Mouse (Mus musculus): ENCODE data around the gene Ly6g6c.

Ly6g6c gene

DNA sequence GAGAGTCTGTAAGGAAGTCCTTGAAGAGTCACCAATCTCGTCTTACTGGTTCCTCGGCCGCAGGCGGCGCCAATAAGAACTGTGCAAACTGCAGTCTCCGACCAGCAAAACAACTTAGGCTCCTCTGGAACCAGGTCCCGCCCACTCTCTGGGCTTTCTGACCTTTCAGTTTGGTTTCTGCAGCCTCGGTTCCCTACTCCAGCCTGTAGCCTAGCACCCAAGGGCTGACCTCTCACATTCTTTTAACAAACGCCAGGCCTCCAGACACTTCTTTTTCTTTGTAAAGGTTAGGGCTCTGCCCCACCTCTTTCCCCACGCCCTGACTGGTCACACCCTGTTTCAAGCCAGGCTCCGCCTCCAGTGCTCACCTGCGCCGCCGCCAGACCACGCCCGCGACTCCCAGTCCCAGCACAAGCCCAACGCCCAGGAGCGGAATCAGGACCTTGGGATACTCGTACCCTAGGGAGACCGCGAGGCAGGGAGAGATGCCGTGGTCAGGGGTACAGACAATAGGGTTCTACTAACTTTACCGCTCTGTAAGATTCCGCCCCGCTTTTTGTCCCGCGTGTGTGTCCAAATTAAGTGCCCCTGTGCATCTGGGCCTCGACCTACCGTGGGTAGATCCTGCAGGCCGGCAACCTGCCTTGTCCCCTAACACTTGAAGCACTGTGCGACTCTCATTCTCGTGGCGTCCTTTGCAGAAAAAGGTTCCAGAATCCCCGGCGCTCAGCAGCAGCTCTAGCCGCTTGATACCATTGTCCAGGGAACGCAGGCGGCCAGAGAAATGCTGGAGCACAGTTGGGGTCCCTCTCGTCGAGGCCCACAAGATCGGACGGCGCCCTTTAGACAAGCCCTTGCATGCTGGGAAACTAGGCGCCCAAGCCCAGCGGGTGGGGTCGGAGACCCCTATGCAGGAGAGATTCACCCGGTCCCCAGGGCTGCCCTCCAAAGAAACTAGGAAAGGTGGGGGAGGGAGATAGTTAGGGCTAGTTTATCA, at the start of gene Ly6g6c:
Gene Ly6g6c, plus strand, starts transcription at position 438 of the 997 bp plus-strand sequence.
- peak; percentile 77 for DNase-seq

DNA sequence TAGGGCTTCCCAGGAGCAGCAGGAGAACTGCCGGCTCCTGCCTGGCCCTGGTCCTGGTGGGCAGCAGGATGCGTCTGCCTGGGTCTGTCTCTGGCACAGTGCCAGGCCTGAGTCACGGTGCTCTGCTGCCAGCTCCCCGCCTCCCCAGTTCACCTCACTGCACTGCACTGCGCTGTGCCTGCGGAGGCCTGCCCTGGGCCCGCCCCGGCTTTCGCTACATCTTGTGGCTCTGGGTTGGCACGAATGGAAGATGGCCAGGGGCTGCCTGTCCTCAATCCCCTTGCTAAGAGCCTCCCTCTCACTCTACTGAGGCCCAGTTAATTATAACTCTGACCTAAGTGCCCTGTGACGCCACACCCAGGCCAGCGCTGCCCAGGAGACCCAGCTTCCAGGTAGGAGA, 48.8 kb upstream of the Ly6g6c start, which contains the start of gene Vwa7:
Gene Vwa7, plus strand, starts transcription at position 204 of the 400 bp plus-strand sequence.
- DNase-seq = peak; percentile 87

DNA sequence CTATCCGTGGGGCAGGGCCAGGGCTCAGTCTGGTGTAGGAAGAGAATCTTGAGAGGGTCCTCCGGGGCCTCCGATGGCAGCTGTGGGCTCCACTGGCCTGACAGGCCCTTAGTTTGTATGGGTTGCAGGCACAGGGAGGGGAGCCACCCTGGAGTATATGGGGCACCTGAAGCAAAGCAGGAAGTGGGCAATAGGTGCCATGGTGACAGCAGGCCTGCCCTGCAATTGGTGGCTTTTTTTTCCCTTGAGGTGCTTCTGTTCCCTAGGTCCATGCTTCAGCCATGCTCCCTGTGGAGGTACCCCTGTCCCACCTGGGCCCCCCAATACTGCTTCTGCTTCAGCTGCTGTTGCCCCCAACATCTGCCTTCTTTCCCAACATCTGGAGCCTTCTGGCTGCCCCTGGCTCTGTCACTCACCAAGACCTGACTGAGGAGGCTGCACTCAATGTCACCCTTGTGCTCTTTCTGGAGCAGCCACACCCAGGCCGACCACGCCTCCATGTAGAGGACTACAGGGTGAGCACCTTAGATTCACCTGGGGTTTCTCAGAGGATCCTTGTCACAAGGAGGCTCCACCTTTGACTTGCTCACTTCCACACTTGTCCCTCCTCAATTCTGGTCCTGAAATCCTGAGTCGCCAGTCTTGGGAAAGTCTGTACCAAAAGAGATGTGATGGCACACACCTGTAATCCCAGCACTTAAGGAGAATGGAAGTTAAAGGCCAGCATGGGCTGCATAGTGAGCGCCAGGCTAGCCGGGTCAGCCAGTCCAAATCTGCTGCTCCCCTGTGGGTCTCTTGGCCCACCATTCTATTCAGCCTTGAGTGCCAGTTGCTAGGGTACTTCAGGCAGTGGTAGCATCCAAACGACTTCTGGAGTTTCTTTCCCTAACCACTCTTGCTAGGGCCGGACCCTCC, 48.1 kb upstream of the Ly6g6c start:
- peak; percentile 65 for DNase-seq

DNA sequence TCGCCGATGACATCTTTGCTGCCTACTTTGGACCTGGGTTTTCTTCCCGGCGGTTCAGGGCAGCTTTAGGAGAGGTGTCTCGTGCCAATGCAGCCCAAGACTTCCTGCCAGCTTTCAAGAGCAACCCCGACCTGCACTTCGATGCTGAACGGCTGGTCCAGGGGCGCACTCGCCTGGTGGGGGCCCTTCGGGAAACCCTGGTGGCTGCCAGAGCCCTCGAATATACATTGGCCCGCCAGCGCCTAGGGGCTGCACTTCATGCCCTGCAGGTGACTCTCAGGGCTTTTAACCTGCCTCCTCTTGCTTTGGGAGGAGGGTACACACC, 47.5 kb upstream of the Ly6g6c start:
- DNase-seq = peak; percentile 54

DNA sequence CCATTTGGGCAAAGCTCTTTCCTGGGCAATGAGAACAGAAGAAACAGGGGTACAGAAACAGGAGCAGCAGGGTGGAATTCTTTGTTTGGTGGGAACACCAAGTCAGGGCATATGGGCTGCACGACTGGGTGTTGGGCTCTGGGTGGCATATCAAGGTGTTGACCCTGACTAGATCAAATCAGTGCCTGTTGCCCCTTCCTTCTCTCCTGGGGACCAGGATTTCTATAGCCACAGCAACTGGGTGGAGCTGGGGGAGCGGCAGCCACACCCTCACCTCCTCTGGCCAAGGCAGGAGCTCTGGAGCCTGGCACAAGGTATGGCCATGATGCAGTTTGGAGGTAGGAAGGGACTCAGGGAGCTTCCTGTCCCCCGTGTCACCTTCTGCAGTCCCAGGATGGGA, 47.0 kb upstream of the Ly6g6c start:
- DNase-seq = peak; percentile 44

DNA sequence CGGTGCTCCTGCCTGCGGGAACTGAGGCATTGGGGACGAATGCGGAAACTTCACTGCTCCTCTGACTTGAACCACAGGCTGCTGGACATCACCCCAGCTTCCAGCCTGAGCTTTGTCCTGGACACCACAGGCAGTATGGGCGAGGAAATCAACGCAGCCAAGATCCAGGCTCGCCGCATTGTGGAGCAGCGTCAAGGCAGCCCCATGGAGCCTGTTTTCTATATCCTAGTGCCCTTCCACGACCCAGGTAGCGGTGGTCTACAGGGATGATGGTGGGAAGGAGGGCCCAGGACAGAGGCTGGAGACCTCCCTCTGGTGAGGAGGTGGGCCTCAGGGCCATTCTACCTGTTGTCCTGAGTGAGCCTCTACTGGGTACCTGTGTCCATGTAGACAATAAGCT, 45.3 kb upstream of the Ly6g6c start:
- no peak for DNase-seq

DNA sequence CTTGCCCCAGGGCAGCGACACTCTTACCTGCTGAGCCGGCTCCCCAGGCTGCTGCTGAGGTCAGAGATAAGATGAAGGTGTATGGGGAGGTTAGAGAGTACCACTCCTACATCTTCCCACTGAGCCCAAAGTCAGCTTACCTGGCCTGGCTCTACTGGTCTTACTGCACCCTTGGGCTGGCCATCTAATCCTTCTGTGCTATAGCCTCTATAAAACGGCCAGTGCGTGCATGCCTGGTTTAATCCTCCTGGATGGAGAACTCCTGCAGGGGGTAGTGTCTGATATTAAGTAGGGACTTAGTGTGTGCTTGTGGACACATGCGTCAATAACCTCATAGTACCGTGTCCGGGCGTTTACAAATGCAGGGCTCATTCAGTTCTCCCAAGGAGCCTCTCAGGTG, 44.6 kb upstream of the Ly6g6c start:
- peak; percentile 34 for DNase-seq

DNA sequence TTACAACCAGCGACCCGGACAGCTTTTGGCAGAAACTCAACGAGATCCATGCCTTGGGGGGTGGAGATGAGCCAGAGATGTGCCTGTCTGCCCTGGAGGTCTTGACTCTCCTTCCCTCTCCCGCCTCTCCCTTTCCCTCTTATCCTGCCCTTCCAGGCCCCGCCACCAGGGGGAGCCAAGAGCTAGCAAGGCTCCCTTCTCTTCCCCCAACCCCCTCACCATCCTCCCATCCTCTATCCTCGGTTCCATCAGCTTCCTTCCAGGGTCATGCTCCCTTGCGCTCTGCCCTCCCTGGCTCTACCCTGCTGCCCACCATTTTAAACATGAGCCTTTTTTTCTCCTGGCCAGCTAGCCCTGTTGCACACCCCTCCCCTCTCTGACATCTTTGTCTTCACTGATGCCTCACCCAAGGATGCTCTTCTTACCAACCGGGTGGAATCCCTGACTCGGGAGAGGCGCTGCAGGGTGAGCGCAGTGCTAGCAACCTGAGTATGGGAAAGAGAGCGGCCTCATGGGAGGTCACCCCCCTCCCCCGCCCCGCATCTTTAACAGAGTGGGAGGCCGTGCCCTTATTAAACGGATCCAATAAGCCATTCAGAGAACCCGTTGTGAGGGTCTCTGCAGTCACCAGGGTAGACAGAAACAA, 43.9 kb upstream of the Ly6g6c start:
- DNase-seq = peak; percentile 88

DNA sequence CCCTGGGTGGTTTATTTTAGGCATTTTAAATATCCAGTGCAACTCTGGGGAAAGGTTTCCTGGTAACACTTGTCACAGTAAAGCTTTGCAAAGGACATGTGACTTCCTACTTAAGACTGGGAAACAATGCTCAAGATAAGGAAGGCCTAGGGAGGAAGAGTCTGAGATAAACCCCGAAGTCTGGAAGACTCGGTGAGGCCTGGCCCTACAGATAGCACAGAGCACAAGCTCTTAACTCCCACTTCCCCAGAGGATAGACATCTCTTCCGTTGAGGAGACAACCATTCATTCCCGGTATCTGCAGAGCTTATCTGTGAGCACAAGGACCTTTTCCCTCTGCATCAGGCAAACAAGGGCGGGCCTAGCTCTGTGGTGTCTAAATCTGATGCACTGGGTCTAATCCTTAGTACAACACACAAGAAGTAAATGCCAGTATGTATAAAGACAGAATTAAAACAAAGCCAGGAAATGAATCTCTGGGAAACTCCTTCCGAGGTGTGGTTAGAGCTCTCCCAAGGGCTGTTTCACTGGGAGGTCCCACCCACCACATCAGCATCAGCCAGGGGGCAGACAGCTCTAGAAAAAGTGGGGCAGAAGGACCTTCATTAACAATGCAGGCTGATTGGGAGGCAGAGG, 43.2 kb upstream of the Ly6g6c start:
- peak; percentile 11 for DNase-seq

DNA sequence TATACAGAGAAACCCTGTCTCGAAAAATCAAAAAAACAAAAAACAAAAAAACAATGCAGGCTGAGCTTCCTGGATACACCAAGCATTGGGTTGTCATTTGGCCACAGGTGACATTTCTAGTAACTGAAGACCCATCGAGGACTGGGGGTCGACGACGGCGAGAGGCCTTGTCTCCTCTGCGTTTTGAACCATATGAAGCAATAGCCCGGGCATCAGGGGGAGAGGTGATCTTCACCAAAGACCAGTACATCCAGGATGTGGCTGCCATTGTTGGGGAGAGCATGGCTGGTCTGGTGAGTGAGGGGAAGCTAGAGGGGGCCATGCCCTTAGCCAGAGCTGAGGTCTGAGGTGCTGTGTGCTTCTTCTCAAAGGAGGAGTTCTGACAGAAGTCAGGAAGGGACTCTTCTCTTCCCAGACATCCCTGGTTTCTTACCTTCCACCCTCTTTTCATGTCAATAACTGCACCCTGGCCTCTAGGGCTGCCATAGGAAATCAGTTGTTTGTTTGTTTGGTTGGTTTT, 42.6 kb upstream of the Ly6g6c start:
- DNase-seq = no peak

DNA sequence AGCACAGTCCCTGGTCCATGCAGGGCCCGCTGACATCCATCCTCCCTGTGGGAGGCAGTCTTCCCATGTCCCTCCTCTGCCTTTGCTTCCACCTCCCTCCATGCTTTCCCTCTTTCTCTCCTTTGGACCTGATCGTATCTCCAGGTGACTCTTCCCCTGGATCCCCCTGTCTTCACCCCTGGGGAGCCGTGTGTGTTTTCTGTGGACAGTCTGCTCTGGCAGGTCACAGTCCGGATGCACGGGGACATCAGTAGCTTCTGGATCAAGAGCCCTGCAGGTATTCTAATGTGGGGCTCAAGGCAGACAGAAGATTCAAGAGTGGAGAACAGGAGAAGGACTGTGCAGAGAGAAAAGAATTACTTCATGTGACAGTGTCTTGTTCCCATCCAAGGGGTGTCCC, 42.0 kb upstream of the Ly6g6c start:
- DNase-seq = no peak

DNA sequence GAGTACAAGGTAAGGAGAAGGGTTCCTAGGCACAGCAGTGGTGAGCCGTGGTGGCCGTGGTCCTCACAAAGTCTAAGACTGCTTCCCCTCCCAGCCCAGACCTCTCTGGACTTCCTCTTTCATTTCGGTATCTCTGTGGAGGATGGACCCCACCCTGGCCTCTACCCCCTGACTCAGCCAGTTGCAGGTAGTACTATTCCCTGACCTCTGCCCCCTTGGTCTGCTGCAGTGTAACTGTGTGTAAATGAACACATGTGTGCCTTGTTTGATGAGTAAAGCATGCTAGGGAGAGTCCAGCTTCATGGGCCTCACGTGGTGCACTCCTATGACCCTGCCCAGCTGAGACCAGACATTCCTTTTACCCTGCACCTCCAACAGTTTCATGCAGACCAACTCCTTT, 41.4 kb upstream of the Ly6g6c start:
- no peak for DNase-seq

DNA sequence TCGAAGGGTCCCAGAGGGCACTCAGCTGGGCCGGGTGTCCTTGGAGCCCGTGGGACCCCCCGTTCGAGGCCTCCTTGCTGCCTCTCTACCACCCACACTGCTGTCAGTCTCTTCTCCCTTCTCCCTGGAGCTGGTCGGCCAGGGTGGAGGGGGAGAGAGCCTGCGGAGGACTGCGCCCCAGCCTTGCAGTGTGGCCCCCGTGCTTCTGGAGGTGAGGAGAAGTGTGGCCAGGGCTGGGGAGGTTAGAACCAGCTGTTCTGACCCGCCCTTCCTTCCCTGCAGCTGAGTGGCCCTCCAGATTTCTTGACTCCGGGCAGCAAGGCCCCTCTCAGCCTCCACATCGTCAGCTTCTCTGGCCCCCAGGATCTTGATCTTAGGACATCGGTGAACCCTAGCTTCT, 40.9 kb upstream of the Ly6g6c start:
- no peak for DNase-seq

DNA sequence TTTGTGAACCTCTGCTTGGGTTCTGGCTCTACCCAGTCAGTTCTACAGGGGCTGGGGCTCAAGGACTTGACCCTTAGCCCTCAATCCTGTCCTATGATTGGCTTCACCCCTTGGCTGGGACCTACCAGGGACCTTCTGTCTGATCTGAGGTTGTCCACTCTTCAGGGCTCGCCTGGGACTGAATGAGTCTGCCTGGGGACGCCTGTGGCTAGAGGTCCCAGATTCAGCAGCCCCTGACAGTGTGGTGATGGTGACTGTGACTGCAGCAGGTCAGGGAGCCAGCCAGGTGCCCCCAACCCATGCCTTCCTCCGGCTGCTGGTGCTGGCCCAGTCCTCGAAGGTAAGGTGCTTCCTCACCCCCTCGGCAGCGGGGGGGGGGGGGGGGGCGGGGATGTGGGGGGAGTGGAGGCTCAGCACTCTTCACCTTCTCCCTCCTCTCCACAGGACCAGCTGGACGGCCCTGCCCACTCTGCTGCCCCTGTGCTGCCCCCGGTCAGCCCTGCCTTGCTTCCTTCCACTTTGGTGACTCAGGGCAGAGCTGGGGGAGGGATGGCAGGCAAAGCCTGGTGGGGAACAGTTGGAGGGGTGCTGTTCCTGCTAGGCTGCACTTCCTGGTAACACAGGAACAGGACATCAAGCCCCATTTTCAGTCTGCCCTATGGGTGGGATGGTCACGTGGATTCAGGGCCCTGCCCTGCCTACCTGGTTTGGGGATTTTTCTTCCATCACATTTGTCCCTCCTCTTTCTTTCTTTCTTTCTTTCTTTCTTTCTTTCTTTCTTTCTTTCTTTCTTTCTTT, 40.3 kb upstream of the Ly6g6c start:
- DNase-seq = no peak

DNA sequence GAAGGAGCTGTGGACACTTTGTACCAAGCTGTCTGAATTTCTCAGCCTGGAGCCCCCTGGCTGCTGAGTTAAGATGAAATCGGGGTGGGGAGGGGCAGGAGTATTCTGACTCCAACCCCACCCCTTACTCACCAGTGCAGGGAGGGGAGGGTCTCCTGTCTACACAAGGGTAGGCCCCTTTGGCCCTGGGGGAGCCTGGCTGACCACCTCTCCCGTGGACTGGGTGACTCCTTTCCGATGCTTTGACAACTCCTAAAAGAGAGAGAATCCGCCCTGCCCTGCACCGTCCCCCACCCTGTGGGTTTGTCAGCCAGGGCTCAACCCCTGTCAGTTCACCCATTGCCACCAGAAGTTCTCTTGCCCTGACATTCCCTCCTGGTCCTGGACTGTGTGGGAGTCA, 39.0 kb upstream of the Ly6g6c start:
- DNase-seq = no peak

DNA sequence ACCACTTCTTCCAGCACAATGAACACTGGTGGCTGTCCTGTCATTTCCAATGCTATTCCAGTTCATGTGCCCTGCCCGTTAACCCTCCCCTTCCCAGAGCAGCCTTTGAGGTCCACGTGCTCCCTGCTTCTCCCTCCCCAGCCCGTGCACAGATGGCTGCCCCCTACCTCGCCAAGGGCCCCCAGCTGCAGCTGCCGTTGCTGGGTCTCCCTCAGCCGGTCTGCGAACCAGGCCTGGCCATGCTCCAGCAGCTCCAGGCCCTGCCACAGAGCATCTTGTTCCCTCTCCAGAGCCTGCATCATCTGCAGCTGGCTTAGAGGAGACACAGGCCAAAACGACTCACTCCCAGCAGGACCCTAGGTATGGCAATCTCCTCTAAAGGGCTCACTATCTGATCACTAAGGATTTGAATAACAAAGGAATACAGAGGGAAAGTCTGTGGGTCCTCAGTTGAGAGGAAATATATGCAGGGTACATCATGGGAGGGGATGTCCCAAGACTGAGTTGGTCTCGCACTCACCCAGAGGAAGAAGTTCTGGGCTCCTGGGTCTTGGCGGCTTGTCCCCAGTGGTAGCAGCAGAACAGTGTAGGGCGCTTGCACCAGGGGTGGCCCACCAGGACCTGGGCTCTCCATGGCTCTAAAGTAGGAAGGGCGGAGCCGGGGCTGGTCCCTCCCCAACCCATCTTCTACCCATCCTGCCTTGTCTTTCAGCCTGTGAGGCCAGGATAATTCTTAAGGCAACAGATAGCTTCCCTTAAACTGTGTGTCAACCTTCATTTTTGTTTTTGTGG, 37.7 kb upstream of the Ly6g6c start, which contains the start of gene Sapcd1:
Gene Sapcd1, minus strand, starts transcription at position 740 of the 792 bp plus-strand sequence.
- peak; percentile 53 for DNase-seq

DNA sequence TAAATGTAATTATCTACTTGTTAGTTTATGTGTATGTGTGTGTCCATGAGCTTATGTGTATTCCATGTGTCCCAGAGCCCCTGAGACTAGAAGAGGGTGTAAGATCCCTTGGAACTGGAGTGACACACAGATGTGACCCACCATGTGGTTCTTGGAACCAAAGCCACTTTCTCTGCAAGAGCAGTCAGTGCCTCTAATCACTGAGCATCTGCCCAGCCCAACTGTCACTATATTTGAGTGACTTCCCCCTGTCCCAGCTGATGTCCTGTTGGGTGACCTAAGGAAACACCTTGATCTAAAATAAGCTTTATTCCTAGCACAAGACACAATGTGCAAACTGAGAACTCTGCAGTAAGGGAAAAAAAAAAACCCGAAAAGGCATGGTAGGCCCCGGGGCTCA, 36.9 kb upstream of the Ly6g6c start:
- no peak for DNase-seq

DNA sequence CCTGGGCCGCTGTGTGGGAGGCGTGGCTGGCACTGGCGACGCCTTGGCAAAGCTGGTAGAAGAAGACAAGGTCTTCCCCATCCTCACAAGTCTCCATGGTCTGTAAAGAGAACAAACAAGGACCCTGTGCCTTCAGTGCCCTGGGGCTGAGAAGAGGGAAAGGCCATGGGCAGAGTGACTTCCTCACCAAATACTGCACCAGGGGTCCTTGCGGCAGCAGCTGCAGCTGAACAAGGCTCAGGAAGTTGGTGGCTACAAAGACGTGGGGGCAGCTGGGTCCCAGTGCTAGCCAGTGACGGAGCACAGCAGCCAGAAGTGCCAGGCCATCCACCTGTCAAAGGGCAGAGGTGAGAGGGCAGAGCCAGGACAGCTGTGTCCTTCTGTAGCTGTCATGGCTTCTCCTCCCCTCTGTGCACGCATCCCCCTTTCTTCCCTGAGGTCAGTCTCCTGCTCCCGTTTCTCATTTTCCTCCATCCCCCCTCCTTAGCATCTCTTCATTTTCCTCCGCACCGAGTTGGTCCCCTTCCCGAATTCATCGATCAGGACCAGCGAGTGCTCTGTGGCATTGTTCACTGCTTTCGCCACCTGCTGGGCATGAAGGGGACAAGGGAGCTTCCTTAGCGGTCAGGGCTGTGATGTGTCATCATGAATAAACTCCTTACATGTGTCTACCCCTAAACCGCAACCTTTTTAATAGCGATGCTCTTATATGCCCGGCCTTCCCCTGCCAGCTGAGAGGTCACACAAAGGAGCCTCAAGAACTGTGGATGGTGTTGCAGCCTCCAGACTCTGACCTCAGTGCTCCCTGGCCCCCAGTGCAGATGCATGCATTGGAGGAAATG, 35.3 kb upstream of the Ly6g6c start:
- no peak for DNase-seq

DNA sequence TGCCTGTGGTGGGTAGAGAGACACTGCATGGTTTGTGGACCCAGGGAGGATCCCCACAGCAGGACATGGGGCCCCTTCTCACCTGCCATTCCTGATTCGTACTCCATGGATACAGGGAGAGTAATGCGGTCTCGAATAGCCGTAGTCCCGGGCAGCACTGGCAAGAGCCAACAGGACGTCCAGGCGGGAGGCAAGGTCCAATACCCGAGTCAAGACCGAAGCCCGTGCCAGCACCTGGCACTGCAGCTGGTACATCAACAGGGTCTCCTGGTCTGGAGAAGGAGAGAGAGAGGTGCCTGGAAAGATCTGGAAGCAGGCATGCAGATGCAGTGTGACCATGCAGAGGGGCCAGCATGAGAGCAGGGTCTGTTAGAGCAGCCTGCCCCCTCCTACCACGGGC, 33.9 kb upstream of the Ly6g6c start:
- no peak for DNase-seq

DNA sequence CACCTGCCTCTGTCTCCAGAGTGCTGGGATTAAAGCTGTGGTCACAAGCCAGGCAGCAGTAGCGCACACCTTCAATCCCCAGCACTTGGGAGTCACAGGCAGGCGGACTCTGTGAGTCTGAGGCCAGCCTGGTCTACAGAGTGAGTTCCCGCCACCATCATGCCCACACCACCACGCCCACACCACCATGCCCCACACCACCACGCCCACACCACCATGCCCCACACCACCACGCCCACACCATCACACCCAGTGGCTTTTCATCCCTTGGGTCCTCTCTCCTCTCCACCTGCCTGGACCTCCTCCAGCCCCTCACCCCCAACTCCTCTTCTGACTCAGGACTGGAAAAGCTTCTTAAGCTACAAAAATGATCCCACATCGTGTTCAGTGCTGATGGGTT, 33.3 kb upstream of the Ly6g6c start:
- no peak for DNase-seq

Data from cerebellum, adult 9-11 months (tissue).